8 mouse cellular contexts compared by ENCODE assay signal in genomic region chr7:142060931-142061565, GRCm38 (mm10). TPM values are rescaled to one million over a fixed set of nuclear protein-coding genes. Genes with fewer than 3 reads are reported as not detected.
DNase-seq lines count a peak whose midpoint lies in the region; ATAC-seq and TF ChIP-seq lines count a peak whose summit lies in the region.

Gene Mob2 (minus strand): TSS chr7:142061065.

- ATAC-seq in heart, embryonic 11.5 days (replicated peaks; ENCODE audit: insufficient number of reproducible peaks, low FRiP score, low TSS enrichment) = peak; percentile 90
- peak; percentile 95 for ATAC-seq in kidney, embryonic 15.5 days (replicated peaks; ENCODE audit: low FRiP score)
- ATAC-seq in limb, embryonic 15.5 days (ENCODE audit: insufficient number of reproducible peaks, low FRiP score, low TSS enrichment, low read depth) = peak; percentile 84
- peak; percentile 95 for ATAC-seq in midbrain, postnatal 0 days (ENCODE audit: low FRiP score)

- H3K27ac ChIP-seq in heart, embryonic 11.5 days (ENCODE audit: low read depth, low read length) = peak within 1 kb of the TSS; percentile 69
- peak within 1 kb of the TSS; percentile 82 for H3K27ac ChIP-seq in kidney, embryonic 15.5 days
- peak within 1 kb of the TSS; percentile 79 for H3K27ac ChIP-seq in limb, embryonic 15.5 days
- H3K27ac ChIP-seq in midbrain, postnatal 0 days (ENCODE audit: low read depth, low read length) = peak within 1 kb of the TSS; percentile 47; the same call in 1 of the 2 replicates

- no peaks in the 10 kb centered on the region for H3K9me3 ChIP-seq in erythroblast, embryonic 14.5 days (ENCODE audit: control insufficient read depth, low read length)
- H3K9me3 ChIP-seq in heart, embryonic 11.5 days (replicated peaks; ENCODE audit: control insufficient read depth, low read length) = no peaks in the 10 kb centered on the region
- H3K9me3 ChIP-seq in kidney, embryonic 15.5 days (replicated peaks) = no peaks in the 10 kb centered on the region
- no peaks in the 10 kb centered on the region for H3K9me3 ChIP-seq in limb, embryonic 15.5 days
- H3K9me3 ChIP-seq in midbrain, postnatal 0 days (ENCODE audit: low read length) = no peaks in the 10 kb centered on the region

- peaks cover 56% of the 10 kb centered on the region for H3K4me1 ChIP-seq in erythroblast, embryonic 14.5 days (ENCODE audit: control insufficient read depth)
- peaks cover 20% of the 10 kb centered on the region for H3K4me1 ChIP-seq in heart, embryonic 11.5 days (ENCODE audit: control insufficient read depth, insufficient read depth, low read length)
- H3K4me1 ChIP-seq in kidney, embryonic 15.5 days = peaks cover 33% of the 10 kb centered on the region
- H3K4me1 ChIP-seq in limb, embryonic 15.5 days = peaks cover 30% of the 10 kb centered on the region
- peaks cover 12% of the 10 kb centered on the region; the same call in 1 of the 2 replicates for H3K4me1 ChIP-seq in midbrain, postnatal 0 days (ENCODE audit: insufficient read depth, low read length)

- peak; percentile 93 for DNase-seq in brain, embryonic 14.5 days (ENCODE audit: low read depth)
- peak; percentile 89 for DNase-seq in midbrain, postnatal 0 days (ENCODE audit: low spot score)
- peak; percentile 88 to 94 for DNase-seq in spleen, postnatal 10 days (ENCODE audit: low spot score in 2 of 2)

- peak within 1 kb of the TSS; percentile 88 for H3ac ChIP-seq in C2C12 (ENCODE audit: control insufficient read depth, insufficient read length, low read depth)

- H3K4me3 ChIP-seq in C2C12 (ENCODE audit: insufficient read depth, poor library complexity, severe bottlenecking) = peak within 1 kb of the TSS; percentile 53
- H3K4me3 ChIP-seq in erythroblast, embryonic 14.5 days (replicated peaks) = peak within 1 kb of the TSS; percentile 82
- H3K4me3 ChIP-seq in heart, embryonic 11.5 days (ENCODE audit: low read depth, low read length) = peak within 1 kb of the TSS; percentile 91
- peak within 1 kb of the TSS; percentile 99 for H3K4me3 ChIP-seq in kidney, embryonic 15.5 days (replicated peaks)
- peak within 1 kb of the TSS; percentile 99 for H3K4me3 ChIP-seq in limb, embryonic 15.5 days
- H3K4me3 ChIP-seq in midbrain, postnatal 0 days (ENCODE audit: low read depth, low read length) = peak within 1 kb of the TSS; percentile 97

- no peak for TF ChIP-seq CTCF in C2C12 (IDR thresholded peaks at IDR 0.05; ENCODE audit: control insufficient read depth, insufficient read depth, insufficient read length)
- no peak for TF ChIP-seq CTCF in brain, embryonic 14.5 days (IDR thresholded peaks at IDR 0.05; ENCODE audit: borderline replicate concordance, extremely low read depth, insufficient read depth, insufficient read length)
- TF ChIP-seq CTCF in midbrain, postnatal 0 days (IDR thresholded peaks at IDR 0.05) = no peak

- H3K79me3 ChIP-seq in C2C12 (ENCODE audit: low read depth) = peaks cover 23% of the 10 kb centered on the region

- no peaks in the 10 kb centered on the region for H3K36me3 ChIP-seq in C2C12 (ENCODE audit: control insufficient read depth, insufficient read depth)
- H3K36me3 ChIP-seq in erythroblast, embryonic 14.5 days (ENCODE audit: control insufficient read depth) = peaks cover 33% of the 10 kb centered on the region
- H3K36me3 ChIP-seq in heart, embryonic 11.5 days (ENCODE audit: control insufficient read depth, insufficient read depth, low read length) = no peaks in the 10 kb centered on the region
- peaks cover 18% of the 10 kb centered on the region; the same call in 1 of the 2 replicates for H3K36me3 ChIP-seq in kidney, embryonic 15.5 days
- no peaks in the 10 kb centered on the region for H3K36me3 ChIP-seq in limb, embryonic 15.5 days
- H3K36me3 ChIP-seq in midbrain, postnatal 0 days (ENCODE audit: insufficient read depth, low read length) = 0 out of 2 replicates have a peak, but pooled peaks cover 4% of the 10 kb centered on the region

- peak; percentile 94 for TF ChIP-seq POLR2A in brain, embryonic 14.5 days (IDR thresholded peaks at IDR 0.05; ENCODE audit: borderline replicate concordance, extremely low read depth, insufficient read depth, insufficient read length, poor library complexity, severe bottlenecking)

- WGBS in heart, embryonic 11.5 days (ENCODE audit: insufficient replicate concordance) = under 1% methylated on average over 49 of the region's 49 CpGs
- WGBS in kidney, embryonic 15.5 days = under 1% methylated on average over 49 of the region's 49 CpGs
- WGBS in limb, embryonic 15.5 days = 0% methylated on average over 48 of the region's 49 CpGs
- under 1% methylated on average over 49 of the region's 49 CpGs for WGBS in midbrain, postnatal 0 days

- H3K27me3 ChIP-seq in C2C12 (ENCODE audit: control insufficient read depth, insufficient read depth, insufficient read length) = peaks cover 11% of the 10 kb centered on the region
- H3K27me3 ChIP-seq in erythroblast, embryonic 14.5 days (ENCODE audit: control insufficient read depth) = peaks cover 30% of the 10 kb centered on the region
- H3K27me3 ChIP-seq in heart, embryonic 11.5 days (ENCODE audit: control insufficient read depth, insufficient read depth, low read length) = no peaks in the 10 kb centered on the region
- H3K27me3 ChIP-seq in kidney, embryonic 15.5 days = peaks cover 10% of the 10 kb centered on the region; the same call in 1 of the 2 replicates
- H3K27me3 ChIP-seq in limb, embryonic 15.5 days = no peaks in the 10 kb centered on the region
- no peaks in the 10 kb centered on the region for H3K27me3 ChIP-seq in midbrain, postnatal 0 days (ENCODE audit: insufficient read depth, low read length)

- peak within 1 kb of the TSS; percentile 92 for H3K9ac ChIP-seq in heart, embryonic 11.5 days (ENCODE audit: low read depth, low read length)
- peak within 1 kb of the TSS; percentile 89 for H3K9ac ChIP-seq in kidney, embryonic 15.5 days
- H3K9ac ChIP-seq in limb, embryonic 15.5 days = peak within 1 kb of the TSS; percentile 93
- H3K9ac ChIP-seq in midbrain, postnatal 0 days (replicated peaks; ENCODE audit: low read length, poor library complexity, severe bottlenecking) = peak within 1 kb of the TSS; percentile 74

- H3K4me2 ChIP-seq in heart, embryonic 11.5 days = peak within 1 kb of the TSS; percentile 94
- H3K4me2 ChIP-seq in kidney, embryonic 15.5 days = peak within 1 kb of the TSS; percentile 88
- H3K4me2 ChIP-seq in limb, embryonic 15.5 days = peak within 1 kb of the TSS; percentile 86
- peak within 1 kb of the TSS; percentile 97 for H3K4me2 ChIP-seq in midbrain, postnatal 0 days (ENCODE audit: low read depth, low read length, poor library complexity, severe bottlenecking)

- H3K79me2 ChIP-seq in C2C12 (ENCODE audit: control insufficient read depth, insufficient read depth) = peaks cover 48% of the 10 kb centered on the region

TF ChIP-seq in C2C12, 6 proteins besides CTCF, POLR2A, EP300 and RAD21:
- no peak for TF ChIP-seq FOSL1 (IDR thresholded peaks at IDR 0.05; ENCODE audit: insufficient read depth, low read length, poor library complexity, severe bottlenecking)

RNA-seq across cellular contexts. Expression of gene Mob2, which starts in this region (rescaled TPM):
- polyA plus RNA-seq in C2C12 (2012; fragmentation: generic; extraction: Trizol) = 27.5 TPM
- 39.4 and 46.5 TPM in 2 replicates for polyA plus RNA-seq in brain, embryonic 14.5 days (2012; rRNA removed)
- 24.8 and 29.2 TPM in 2 replicates for polyA plus RNA-seq in erythroblast, embryonic 14.5 days (2012)
- 48.3 and 50.3 TPM in 2 replicates for polyA plus RNA-seq in heart, embryonic 11.5 days (2014; fragmentation: Nextera tagmentation; extraction: Ambion mirVana)
- 62.3 and 66.9 TPM in 2 replicates for polyA plus RNA-seq in kidney, embryonic 15.5 days (2015; fragmentation: Nextera tagmentation; extraction: Ambion mirVana)
- polyA plus RNA-seq in limb, embryonic 15.5 days (2015; fragmentation: Nextera tagmentation; extraction: Ambion mirVana) = 78.2 and 82.2 TPM in 2 replicates
- total RNA-seq in midbrain, postnatal 0 days (2014; rRNA removed) = 27.4 and 31.6 TPM in 2 replicates
- polyA plus RNA-seq in midbrain, postnatal 0 days (2015; fragmentation: Nextera tagmentation; extraction: Ambion mirVana) = 38.0 and 41.3 TPM in 2 replicates

Comparison
In these comparisons a context has a peak if more than half of its experiments do, and no peak if none do; other contexts are left out.
1. Peak in every context shown above with its lines: DNase-seq, ATAC-seq, H3K4me3 ChIP-seq and H3K27ac ChIP-seq.